Mouse (Mus musculus) urinary bladder, postnatal 25 days (tissue): ENCODE measurements around the gene Pla2g15.
"Not testable (repeated sequence)": the region's sequence is repeated elsewhere in the genome, so short reads cannot be mapped to it uniquely, and the experiment has no call there.

ENCODE experiments used
- DNase-seq: peaks from one replicate; pipeline ENCODE4 v3.0.0; 2022; ENCODE audit warnings: low spot score

The Pla2g15 gene

GRCm38 (mm10) chr8:106169017-106169933, 19.1 kb downstream of the Pla2g15 start:
- peak; percentile 47 for DNase-seq

GRCm38 (mm10) chr8:106169934-106170480, 19.8 kb downstream of the Pla2g15 start:
- DNase-seq: no peak

GRCm38 (mm10) chr8:106173566-106173965, 23.4 kb downstream of the Pla2g15 start:
- no peak for DNase-seq

GRCm38 (mm10) chr8:106176891-106177290, 26.7 kb downstream of the Pla2g15 start:
- no peak for DNase-seq

- no peak for DNase-seq
These were observed 27.4 kb downstream of the Pla2g15 start for GRCm38 (mm10) chr8:106177594-106177993.

- no peak for DNase-seq
These were observed 28.2 kb downstream of the Pla2g15 start for GRCm38 (mm10) chr8:106178428-106178827.

- DNase-seq: no peak
These were observed 35.5 kb downstream of the Pla2g15 start for GRCm38 (mm10) chr8:106185628-106186270.

GRCm38 (mm10) chr8:106186394-106186793, 36.2 kb downstream of the Pla2g15 start:
- no peak for DNase-seq

- no peak for DNase-seq
These were observed 39.0 kb downstream of the Pla2g15 start for GRCm38 (mm10) chr8:106189162-106189561.

GRCm38 (mm10) chr8:106191639-106192038, 41.4 kb downstream of the Pla2g15 start:
- no peak for DNase-seq

GRCm38 (mm10) chr8:106193162-106193561, 43.0 kb downstream of the Pla2g15 start:
- DNase-seq: no peak

GRCm38 (mm10) chr8:106194062-106194461, 43.9 kb downstream of the Pla2g15 start:
- DNase-seq: no peak

- peak; percentile 23 for DNase-seq
These were observed 48.5 kb downstream of the Pla2g15 start for GRCm38 (mm10) chr8:106198741-106199140.

- DNase-seq: not testable (repeated sequence)
These were observed 49.4 kb downstream of the Pla2g15 start for GRCm38 (mm10) chr8:106199596-106199995.

GRCm38 (mm10) chr8:106210035-106210731, 60.0 kb downstream of the Pla2g15 start:
- DNase-seq: no peak

GRCm38 (mm10) chr8:106210821-106211345, 60.7 kb downstream of the Pla2g15 start, which contains the start of the genes Slc7a6os and Prmt7:
TSS of gene Slc7a6os (minus strand) at chr8:106210935.
TSS of gene Prmt7 (plus strand) at chr8:106210936.
- DNase-seq: peak; percentile 93

- no peak for DNase-seq
These were observed 61.2 kb downstream of the Pla2g15 start for GRCm38 (mm10) chr8:106211421-106211820.

- DNase-seq: no peak
These were observed 63.8 kb downstream of the Pla2g15 start for GRCm38 (mm10) chr8:106213959-106214358.
